Mouse (Mus musculus): ENCODE results near the gene Eid2. TPM values are rescaled to one million over a fixed set of nuclear protein-coding genes. Genes with fewer than 3 reads are reported as not detected.

Gene Eid2
- 7.1 TPM for total RNA-seq (2023)

GRCm38 (mm10) chr7:28267129-28268041 is at the start of gene Eid2:
Eid2 (plus strand) TSS chr7:28267881.

GRCm38 (mm10) chr7:28277615-28278278 is 10.1 kb downstream of the Eid2 start, which contains the start of gene Eid2b:
Eid2b (plus strand) TSS chr7:28277739.

GRCm38 (mm10) chr7:28290638-28291590 is 23.2 kb downstream of the Eid2 start, which contains the start of gene Selenov:
Selenov (minus strand) TSS chr7:28291186.

GRCm38 (mm10) chr7:28301616-28302433 is 34.1 kb downstream of the Eid2 start, which contains the start of gene Dll3:
Dll3 (minus strand) TSS chr7:28302238.

GRCm38 (mm10) chr7:28311926-28312543 is 44.4 kb downstream of the Eid2 start, which contains the start of gene Timm50:
Timm50 (minus strand) TSS chr7:28312072.

Other genes starting within 250 kb of the Eid2 start
- gene Psmc4, start 217.8 kb upstream of the Eid2 start, total RNA-seq (2023), result 106 TPM
- gene Fcgbp, start 196.6 kb upstream of the Eid2 start, total RNA-seq (2023), result not detected
- gene 9530053A07Rik, start 138.4 kb upstream of the Eid2 start, total RNA-seq (2023), result not detected
- 181 TPM for gene Fbl, start 98.2 kb upstream of the Eid2 start, total RNA-seq (2023)
- gene Dyrk1b, start 88.4 kb upstream of the Eid2 start, total RNA-seq (2023), result 13.0 TPM
- gene Eid2b, start 9.9 kb downstream of the Eid2 start, total RNA-seq (2023), result 3.8 TPM
- gene Selenov, start 23.3 kb downstream of the Eid2 start, total RNA-seq (2023), result not detected
- not detected for gene Dll3, start 34.4 kb downstream of the Eid2 start, total RNA-seq (2023)
- gene Timm50, start 44.2 kb downstream of the Eid2 start, total RNA-seq (2023), result 30.4 TPM
- 171 TPM for gene Supt5, start 70.9 kb downstream of the Eid2 start, total RNA-seq (2023)
- gene Rps16, start 82.8 kb downstream of the Eid2 start, total RNA-seq (2023), result 4,922 TPM
- 159 TPM for gene Plekhg2, start 104.7 kb downstream of the Eid2 start, total RNA-seq (2023)
- 225 TPM for gene Zfp36, start 112.4 kb downstream of the Eid2 start, total RNA-seq (2023)
- gene Med29, start 124.8 kb downstream of the Eid2 start, total RNA-seq (2023), result 22.9 TPM
- gene Paf1, start 125.1 kb downstream of the Eid2 start, total RNA-seq (2023), result 150 TPM
- gene Gmfg, start 169.6 kb downstream of the Eid2 start, total RNA-seq (2023), result 274 TPM
- 1.8 TPM for gene Lrfn1, start 184.1 kb downstream of the Eid2 start, total RNA-seq (2023)
- gene Ifnl2, start 242.6 kb downstream of the Eid2 start, total RNA-seq (2023), result not detected

All from CD4-positive naive resting alpha-beta T cell, adult 76 days (primary cell).